In genomic region chr3:55730142-55730541, GRCm38 (mm10) we compare ENCODE assay signal across 31 mouse cellular contexts. TPM values are rescaled to one million over a fixed set of nuclear protein-coding genes. Genes with fewer than 3 reads are reported as not detected.
DNase-seq lines count a peak whose midpoint lies in the region; ATAC-seq lines count a peak whose summit lies in the region.
"Had no signal": no experiment of that assay in that cellular context is flagged by ENCODE, and none has a peak within 500 bp of the region (broad histone marks: within the 10 kb centered on the region; RNA-seq: fewer than 3 reads in every experiment).

No protein-coding gene starts in this region.

- 71% methylated on average over 8 of the region's 8 CpGs for WGBS in heart, embryonic 10.5 days
- WGBS in midbrain, embryonic 11.5 days = 44% methylated on average over 8 of the region's 8 CpGs
- WGBS in midbrain, embryonic 10.5 days = 56% methylated on average over 8 of the region's 8 CpGs
- WGBS in midbrain, embryonic 13.5 days = 46% methylated on average over 8 of the region's 8 CpGs

- H3K27ac ChIP-seq in heart, embryonic 10.5 days = no peak overlapping the region
- H3K27ac ChIP-seq in midbrain, embryonic 11.5 days (ENCODE audit: low read depth, low read length) = no peak overlapping the region
- no peak overlapping the region for H3K27ac ChIP-seq in midbrain, embryonic 10.5 days (replicated peaks)
- peak overlapping the region; percentile 71; the same call in 1 of the 2 replicates for H3K27ac ChIP-seq in midbrain, embryonic 13.5 days
- H3K27ac ChIP-seq: forebrain, embryonic 13.5 days; heart, embryonic 15.5 days; left cerebral cortex, adult 2 months; limb, embryonic 12.5 days; lung, embryonic 15.5 days had no signal

- no peaks in the 10 kb centered on the region for H3K4me1 ChIP-seq in heart, embryonic 10.5 days
- H3K4me1 ChIP-seq in midbrain, embryonic 11.5 days (ENCODE audit: control insufficient read depth, insufficient read depth, low read length) = peaks cover 9% of the 10 kb centered on the region
- peaks cover 27% of the 10 kb centered on the region for H3K4me1 ChIP-seq in midbrain, embryonic 10.5 days
- peaks cover 14% of the 10 kb centered on the region for H3K4me1 ChIP-seq in midbrain, embryonic 13.5 days (replicated peaks)
- H3K4me1 ChIP-seq: forebrain, embryonic 13.5 days; heart, embryonic 15.5 days; lung, embryonic 15.5 days had no signal

- peak; percentile 56 for DNase-seq in heart, adult 11 months
- DNase-seq in heart, embryonic 10.5 days (ENCODE audit: low spot score) = no peak
- DNase-seq in midbrain, embryonic 11.5 days (ENCODE audit: low spot score, missing footprints) = no peak
- no peak for DNase-seq in midbrain, embryonic 10.5 days (ENCODE audit: low spot score)
- DNase-seq in retina, embryonic 14.5 days (ENCODE audit: low spot score) = peak; percentile 69
- no peak for DNase-seq in layer of hippocampus, postnatal 25 days (ENCODE audit: extremely low spot score in 1 of 2, low spot score in 1 of 2)
- no peak for DNase-seq in layer of hippocampus, postnatal 10 days (ENCODE audit: low spot score in 2 of 2)
- DNase-seq: adrenal gland, postnatal 25 days; cerebellum, adult 11-12 months; cerebellum, postnatal 14 days; gastrocnemius, postnatal 10 days; kidney, adult 11 months; kidney, postnatal 14 days; layer of hippocampus, adult 9-11 months; lung, postnatal 36 days; right cerebral cortex, postnatal 4 days; thymus, adult 2 months; thymus, postnatal 4 days had no signal

- H3K4me3 ChIP-seq in heart, embryonic 10.5 days = no peak overlapping the region
- H3K4me3 ChIP-seq in midbrain, embryonic 11.5 days (ENCODE audit: low read depth, low read length) = no peak overlapping the region
- no peak overlapping the region for H3K4me3 ChIP-seq in midbrain, embryonic 10.5 days
- H3K4me3 ChIP-seq in midbrain, embryonic 13.5 days (replicated peaks) = no peak overlapping the region
- H3K4me3 ChIP-seq: forebrain, embryonic 13.5 days; heart, embryonic 15.5 days; left cerebral cortex, adult 2 months; limb, embryonic 12.5 days; lung, embryonic 15.5 days had no signal

- no peak overlapping the region for H3K9ac ChIP-seq in midbrain, embryonic 11.5 days (ENCODE audit: low read length)
- H3K9ac ChIP-seq in midbrain, embryonic 13.5 days (replicated peaks) = no peak overlapping the region
- H3K9ac ChIP-seq: forebrain, embryonic 13.5 days; heart, embryonic 15.5 days; limb, embryonic 12.5 days; lung, embryonic 15.5 days had no signal

- H3K36me3 ChIP-seq in heart, embryonic 10.5 days = no peaks in the 10 kb centered on the region
- H3K36me3 ChIP-seq in midbrain, embryonic 11.5 days (ENCODE audit: control insufficient read depth, insufficient read depth, low read length) = no peaks in the 10 kb centered on the region
- H3K36me3 ChIP-seq in midbrain, embryonic 10.5 days = no peaks in the 10 kb centered on the region
- no peaks in the 10 kb centered on the region for H3K36me3 ChIP-seq in midbrain, embryonic 13.5 days
- H3K36me3 ChIP-seq: heart, embryonic 15.5 days; limb, embryonic 12.5 days; lung, embryonic 15.5 days had no signal

- no peaks in the 10 kb centered on the region for H3K9me3 ChIP-seq in heart, embryonic 10.5 days
- H3K9me3 ChIP-seq in midbrain, embryonic 11.5 days (ENCODE audit: control insufficient read depth, low read length) = no peaks in the 10 kb centered on the region
- no peaks in the 10 kb centered on the region for H3K9me3 ChIP-seq in midbrain, embryonic 10.5 days (replicated peaks)
- H3K9me3 ChIP-seq in midbrain, embryonic 13.5 days = no peaks in the 10 kb centered on the region
- H3K9me3 ChIP-seq: forebrain, embryonic 13.5 days; heart, embryonic 15.5 days; limb, embryonic 12.5 days; lung, embryonic 15.5 days had no signal

- ATAC-seq in midbrain, embryonic 11.5 days (ENCODE audit: low FRiP score) = peak; percentile 54; the same call in 1 of the 2 replicates
- 0 out of 2 replicates have a peak, but pooled peaks have one; percentile 37 for ATAC-seq in midbrain, embryonic 13.5 days
- ATAC-seq: CD4-positive, CD25-positive, alpha-beta regulatory T cell, adult 4 months; forebrain, embryonic 13.5 days had no signal

- H3K27me3 ChIP-seq in heart, embryonic 10.5 days (ENCODE audit: insufficient read depth, poor library complexity, severe bottlenecking) = no peaks in the 10 kb centered on the region
- H3K27me3 ChIP-seq in midbrain, embryonic 11.5 days (ENCODE audit: control insufficient read depth, insufficient read depth, low read length) = no peaks in the 10 kb centered on the region
- no peaks in the 10 kb centered on the region for H3K27me3 ChIP-seq in midbrain, embryonic 10.5 days (ENCODE audit: low read depth, poor library complexity, severe bottlenecking)
- H3K27me3 ChIP-seq in midbrain, embryonic 13.5 days = no peaks in the 10 kb centered on the region
- H3K27me3 ChIP-seq: forebrain, embryonic 13.5 days; heart, embryonic 15.5 days; limb, embryonic 12.5 days; lung, embryonic 15.5 days had no signal

- H3K4me2 ChIP-seq in midbrain, embryonic 11.5 days = no peak overlapping the region
- H3K4me2 ChIP-seq in midbrain, embryonic 13.5 days (replicated peaks) = no peak overlapping the region
- H3K4me2 ChIP-seq: forebrain, embryonic 13.5 days; heart, embryonic 15.5 days; limb, embryonic 12.5 days; lung, embryonic 15.5 days had no signal

RNA-seq across cellular contexts. Expression of gene Mab21l1, which starts 52.2 kb away (rescaled TPM):
- 4.0 and 4.1 TPM in 2 replicates for polyA plus RNA-seq in heart, embryonic 10.5 days (2016; fragmentation: Nextera tagmentation; extraction: Ambion mirVana)
- polyA plus RNA-seq in midbrain, embryonic 11.5 days (2014; fragmentation: Nextera tagmentation; extraction: Ambion mirVana) = 92.8 and 102 TPM in 2 replicates
- polyA plus RNA-seq in midbrain, embryonic 10.5 days (2016; fragmentation: Nextera tagmentation; extraction: Ambion mirVana) = 33.1 and 47.5 TPM in 2 replicates
- 157 and 181 TPM in 2 replicates for polyA plus RNA-seq in midbrain, embryonic 13.5 days (2015; fragmentation: Nextera tagmentation; extraction: Ambion mirVana)
- under 1 TPM; 0.44 to 0.75 TPM for total RNA-seq in layer of hippocampus, postnatal 25 days (2021)
- total RNA-seq in layer of hippocampus, postnatal 10 days (2021) = 1 to 10 TPM in 1 of 2 experiments, under 1 TPM in 1; 0.87 to 1.1 TPM
- total RNA-seq: heart, postnatal 25 days; liver, adult 2 months; megakaryocyte, adult 5-6 weeks; monocyte, adult 5-6 weeks; neutrophil, adult 5-6 weeks had no signal
- polyA plus RNA-seq: liver, adult 2 months; spleen, adult 2 months; thymus, adult 2 months had no signal

Comparison
In these comparisons a context has a peak if more than half of its experiments do, and no peak if none do; other contexts are left out.
1. DNase-seq: peak in heart, adult 11 months (single experiment) and retina, embryonic 14.5 days (single experiment); none in heart, embryonic 10.5 days (single experiment), midbrain, embryonic 11.5 days (single experiment), midbrain, embryonic 10.5 days (single experiment), layer of hippocampus, postnatal 25 days (0 of 2) and layer of hippocampus, postnatal 10 days (0 of 2).